Mouse (Mus musculus) embryonic facial prominence, embryonic 12.5 days (tissue): Measurements from ENCODE around the gene Gm10300. TPM values are rescaled to one million over a fixed set of nuclear protein-coding genes. Genes with fewer than 3 reads are reported as not detected.
A peak's percentile ranks its signal among the peaks of the same experiment; 100 is the strongest.

ENCODE experiments used
- ATAC-seq: fragments of 200-750 bp; cut with Nextera tagmentation; 2 replicates; pipeline ENCODE4 v1.8.0; 2017; ENCODE audit not compliant: insufficient number of reproducible peaks, insufficient read depth, low FRiP score, low TSS enrichment
- H3K27ac ChIP-seq: fragments of 300-500 bp; sonication (generic); 2 replicates; pipeline ENCODE4 v1.5.1; 2016; ENCODE audit warnings: mild to moderate bottlenecking
- H3K27me3 ChIP-seq: fragments of 300-500 bp; sonication (generic); 2 replicates; pipeline ENCODE4 v1.6.1; 2016; ENCODE audit warnings: mild to moderate bottlenecking, moderate library complexity
- H3K36me3 ChIP-seq: fragments of 300-500 bp; sonication (generic); 2 replicates; pipeline ENCODE4 v1.6.1; 2016; ENCODE audit warnings: mild to moderate bottlenecking
- H3K4me1 ChIP-seq: fragments of 300-500 bp; sonication (generic); 2 replicates; pipeline ENCODE4 v1.6.1; 2016
- H3K4me2 ChIP-seq: fragments of 300-500 bp; sonication (generic); replicated peaks from 2 replicates; pipeline ENCODE4 v1.6.1; 2016; ENCODE audit warnings: mild to moderate bottlenecking, moderate library complexity
- H3K4me3 ChIP-seq: fragments of 300-500 bp; sonication (generic); 2 replicates; pipeline ENCODE4 v1.5.1; 2016; ENCODE audit warnings: mild to moderate bottlenecking
- H3K9ac ChIP-seq: fragments of 300-500 bp; sonication (generic); 2 replicates; pipeline ENCODE4 v1.6.1; 2016; ENCODE audit warnings: mild to moderate bottlenecking, moderate library complexity
- H3K9me3 ChIP-seq: fragments of 300-500 bp; sonication (generic); 2 replicates; pipeline ENCODE4 v1.6.1; 2016; ENCODE audit warnings: mild to moderate bottlenecking, moderate library complexity
- WGBS: fragments of 180-500 bp; shearing (Covaris S2); methylation state at CpG from one replicate; pipeline ENCODE4 v1.1.7; 2016; 5-methylcytosine and 5-hydroxymethylcytosine counted together
- polyA plus RNA-seq: library from polyadenylated mRNA; unstranded; fragments of >200 nt; fragmentation: Nextera tagmentation; extraction: Ambion mirVana; gene quantifications from 2 replicates; pipeline ENCODE4 v1.2.1, GENCODE M21; 2016

Gm10300 gene
- polyA plus RNA-seq, 1 experiment from 2014 or later: not detected

GRCm38 (mm10) chr4:132060040-132060832, 14.3 kb upstream of the Gm10300 start:
- Histone ChIP-seq H3K27ac (no peak overlapping the region), H3K36me3 (no peaks in the 10 kb centered on the region), H3K9ac (no peak overlapping the region), H3K4me1 (peaks cover 5% of the 10 kb centered on the region; the same call in 1 of the 2 replicates), H3K4me3 (no peak overlapping the region), H3K9me3 (no peaks in the 10 kb centered on the region), H3K4me2 (no peak overlapping the region), H3K27me3 (no peaks in the 10 kb centered on the region)
- 70% methylated on average over 17 of the region's 17 CpGs for WGBS
- no peak for ATAC-seq

- H3K4me2 ChIP-seq: no peak overlapping the region
- H3K4me3 ChIP-seq: no peak overlapping the region
- ATAC-seq: no peak
- H3K9me3 ChIP-seq: no peaks in the 10 kb centered on the region
- no peaks in the 10 kb centered on the region for H3K36me3 ChIP-seq
- 46% methylated on average over 8 of the region's 8 CpGs for WGBS
- H3K9ac ChIP-seq: no peak overlapping the region
- H3K4me1 ChIP-seq: peaks cover 14% of the 10 kb centered on the region; the same call in 1 of the 2 replicates
- no peaks in the 10 kb centered on the region for H3K27me3 ChIP-seq
- no peak overlapping the region for H3K27ac ChIP-seq
Measured at GRCm38 (mm10) chr4:132062289-132062688, 12.2 kb upstream of the Gm10300 start.

GRCm38 (mm10) chr4:132062934-132063884, 11.3 kb upstream of the Gm10300 start:
- no peak for ATAC-seq
- no peaks in the 10 kb centered on the region for H3K27me3 ChIP-seq
- H3K4me1 ChIP-seq: peaks cover 14% of the 10 kb centered on the region; the same call in 1 of the 2 replicates
- no peak overlapping the region for H3K9ac ChIP-seq
- no peak overlapping the region for H3K4me2 ChIP-seq
- H3K4me3 ChIP-seq: no peak overlapping the region
- H3K9me3 ChIP-seq: no peaks in the 10 kb centered on the region
- 71% methylated on average over 17 of the region's 17 CpGs for WGBS
- H3K27ac ChIP-seq: no peak overlapping the region
- no peaks in the 10 kb centered on the region for H3K36me3 ChIP-seq

- Histone ChIP-seq H3K36me3 (no peaks in the 10 kb centered on the region), H3K4me3 (no peak overlapping the region), H3K27me3 (no peaks in the 10 kb centered on the region), H3K4me1 (peaks cover 14% of the 10 kb centered on the region; the same call in 1 of the 2 replicates), H3K9ac (no peak overlapping the region), H3K9me3 (no peaks in the 10 kb centered on the region), H3K27ac (no peak overlapping the region), H3K4me2 (no peak overlapping the region)
- 85% methylated on average over 5 of the region's 5 CpGs for WGBS
- ATAC-seq: no peak
Measured at GRCm38 (mm10) chr4:132064550-132064949, 9.9 kb upstream of the Gm10300 start.

GRCm38 (mm10) chr4:132065578-132065977, 8.9 kb upstream of the Gm10300 start:
- H3K27ac ChIP-seq: no peak overlapping the region
- H3K9ac ChIP-seq: no peak overlapping the region
- H3K36me3 ChIP-seq: no peaks in the 10 kb centered on the region
- no peaks in the 10 kb centered on the region for H3K9me3 ChIP-seq
- H3K4me2 ChIP-seq: no peak overlapping the region
- 81% methylated on average over 3 of the region's 3 CpGs for WGBS
- no peak for ATAC-seq
- no peak overlapping the region for H3K4me3 ChIP-seq
- H3K4me1 ChIP-seq: peaks cover 14% of the 10 kb centered on the region; the same call in 1 of the 2 replicates
- H3K27me3 ChIP-seq: no peaks in the 10 kb centered on the region

- Histone ChIP-seq H3K9ac (no peak overlapping the region), H3K4me1 (peaks cover 14% of the 10 kb centered on the region; the same call in 1 of the 2 replicates), H3K9me3 (no peaks in the 10 kb centered on the region), H3K27ac (no peak overlapping the region), H3K4me2 (0 out of 2 replicates have a peak overlapping the region, but pooled peaks have one; percentile 4), H3K27me3 (no peaks in the 10 kb centered on the region), H3K4me3 (no peak overlapping the region), H3K36me3 (no peaks in the 10 kb centered on the region)
- WGBS: 49% methylated on average over 10 of the region's 10 CpGs
- no peak for ATAC-seq
Measured at GRCm38 (mm10) chr4:132066101-132066773, 8.3 kb upstream of the Gm10300 start.

- no peak overlapping the region for H3K27ac ChIP-seq
- peaks cover 12% of the 10 kb centered on the region; the same call in 1 of the 2 replicates for H3K4me1 ChIP-seq
- H3K4me2 ChIP-seq: no peak overlapping the region
- no peaks in the 10 kb centered on the region for H3K27me3 ChIP-seq
- ATAC-seq: no peak
- no peaks in the 10 kb centered on the region for H3K36me3 ChIP-seq
- no peak overlapping the region for H3K9ac ChIP-seq
- 88% methylated on average over 14 of the region's 14 CpGs for WGBS
- no peaks in the 10 kb centered on the region for H3K9me3 ChIP-seq
- no peak overlapping the region for H3K4me3 ChIP-seq
Measured at GRCm38 (mm10) chr4:132067112-132067937, 7.2 kb upstream of the Gm10300 start.

GRCm38 (mm10) chr4:132067938-132068235, 6.6 kb upstream of the Gm10300 start:
- no peaks in the 10 kb centered on the region for H3K9me3 ChIP-seq
- H3K9ac ChIP-seq: no peak overlapping the region
- H3K27ac ChIP-seq: no peak overlapping the region
- H3K36me3 ChIP-seq: no peaks in the 10 kb centered on the region
- H3K4me3 ChIP-seq: no peak overlapping the region
- peaks cover 9% of the 10 kb centered on the region; the same call in 1 of the 2 replicates for H3K4me1 ChIP-seq
- 65% methylated on average over 2 of the region's 2 CpGs for WGBS
- ATAC-seq: no peak
- 0 out of 2 replicates have a peak, but pooled peaks cover 2% of the 10 kb centered on the region for H3K27me3 ChIP-seq
- no peak overlapping the region for H3K4me2 ChIP-seq

GRCm38 (mm10) chr4:132071674-132072073, 2.8 kb upstream of the Gm10300 start:
- H3K4me1 ChIP-seq: peaks cover 9% of the 10 kb centered on the region

GRCm38 (mm10) chr4:132072156-132072555, 2.3 kb upstream of the Gm10300 start:
- Histone ChIP-seq H3K27me3 (0 out of 2 replicates have a peak, but pooled peaks cover 11% of the 10 kb centered on the region), H3K9me3 (no peaks in the 10 kb centered on the region), H3K4me3 (no peak overlapping the region), H3K4me1 (peaks cover 13% of the 10 kb centered on the region), H3K4me2 (no peak overlapping the region), H3K9ac (no peak overlapping the region), H3K36me3 (no peaks in the 10 kb centered on the region), H3K27ac (no peak overlapping the region)
- no peak for ATAC-seq
- 75% methylated on average over 3 of the region's 3 CpGs for WGBS

More at GRCm38 (mm10) chr4:132071674-132072073, 2.8 kb upstream of the Gm10300 start:
- Histone ChIP-seq H3K4me3 (no peak overlapping the region), H3K9ac (no peak overlapping the region), H3K27me3 (0 out of 2 replicates have a peak, but pooled peaks cover 11% of the 10 kb centered on the region), H3K4me2 (no peak overlapping the region), H3K27ac (no peak overlapping the region), H3K9me3 (no peaks in the 10 kb centered on the region), H3K36me3 (no peaks in the 10 kb centered on the region)
- 89% methylated on average over 2 of the region's 2 CpGs for WGBS
- no peak for ATAC-seq
